Mouse (Mus musculus) brain, embryonic 14.5 days (tissue): ENCODE data around the gene Zfp800.

Experiments
- CTCF ChIP-seq: fragments of 200-500 bp; IDR thresholded peaks from 2 replicates; pipeline ENCODE4 v1.5.1; 2012; ENCODE audit warnings: inconsistent platforms, mild to moderate bottlenecking, moderate library complexity, borderline replicate concordance; ENCODE audit not compliant: insufficient read depth, insufficient read length; ENCODE audit errors: extremely low read depth
- POLR2A ChIP-seq: fragments of 200-500 bp; IDR thresholded peaks from 2 replicates; pipeline ENCODE4 v1.6.1; 2012; ENCODE audit warnings: mild to moderate bottlenecking, inconsistent platforms, borderline replicate concordance; ENCODE audit not compliant: poor library complexity, insufficient read depth, insufficient read length, severe bottlenecking; ENCODE audit errors: extremely low read depth

GRCm38 (mm10) chr6:28416981-28417380, 19.2 kb upstream of the Zfp800 start:
- TF ChIP-seq CTCF (no peak), POLR2A (no peak)
